Mouse (Mus musculus): Measurements from ENCODE around the gene Gm20388.

Gene Gm20388

DNA sequence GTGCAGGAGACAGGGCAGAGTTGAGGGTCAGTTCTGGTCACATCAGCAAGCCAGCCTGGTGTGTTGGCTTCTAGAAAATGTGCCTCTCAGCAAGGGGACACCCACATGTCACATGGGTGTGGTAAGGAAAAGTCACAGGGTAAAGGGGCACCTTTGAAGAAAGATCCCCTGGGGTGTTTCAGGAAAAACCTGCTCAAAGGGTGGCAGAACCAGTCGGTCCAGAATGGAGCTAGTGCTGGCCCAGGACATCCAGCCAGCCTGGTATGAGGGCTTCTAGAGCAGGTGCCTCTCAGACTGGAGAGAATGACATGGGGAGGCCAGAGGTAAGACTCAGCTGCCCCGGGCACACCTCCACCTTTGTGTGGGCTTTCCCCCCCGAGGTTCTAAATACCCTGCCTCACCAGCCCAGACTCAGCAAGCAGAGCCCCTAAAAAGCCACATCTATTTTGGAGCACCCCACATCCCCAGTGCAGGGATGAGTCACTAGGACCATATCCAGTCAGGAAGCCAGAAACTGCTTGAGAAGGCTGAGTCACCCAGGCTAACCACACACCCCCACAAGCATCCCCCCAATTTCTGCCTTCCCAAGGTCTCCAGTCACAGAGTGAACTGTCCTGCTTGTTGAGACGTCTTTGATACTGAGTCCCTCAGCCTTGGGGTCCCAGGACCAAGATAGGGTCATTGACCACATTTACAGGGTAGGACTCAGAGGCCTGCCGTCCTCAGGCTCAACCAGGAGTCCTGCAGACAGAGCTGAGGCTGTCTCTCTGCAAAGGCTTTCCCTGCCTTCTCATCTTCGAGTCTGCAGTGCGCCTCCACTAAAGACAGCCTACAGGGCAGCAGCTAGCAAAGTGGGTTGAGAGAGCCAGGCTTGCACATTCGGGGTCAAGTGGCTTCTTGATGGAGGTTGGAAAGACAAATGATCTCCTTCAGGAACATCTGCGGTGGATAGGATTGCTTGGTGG, 2445.3 kb downstream of the Gm20388 start:
- no peak for DNase-seq (ENCODE audit: low spot score)

DNA sequence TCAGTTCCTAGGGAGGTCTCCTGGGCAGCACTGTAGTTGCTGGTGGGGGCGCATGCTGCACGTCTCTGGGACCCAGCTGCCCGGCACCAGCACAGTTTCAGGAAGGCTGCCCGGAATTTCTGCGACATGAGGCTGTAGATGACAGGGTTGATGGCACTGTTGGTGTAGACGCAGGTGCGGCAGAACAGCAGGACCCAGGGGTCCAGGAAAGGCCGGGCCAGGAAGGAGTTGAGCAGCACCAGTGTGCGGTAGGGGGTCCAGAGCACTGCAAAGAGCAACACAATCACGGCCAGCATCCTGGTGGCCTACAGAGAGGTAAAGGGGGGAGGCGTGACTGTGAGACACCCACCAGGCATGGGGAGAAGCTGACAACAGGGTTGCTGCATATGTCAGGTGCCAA, 2446.6 kb downstream of the Gm20388 start:
- DNase-seq (ENCODE audit: low spot score) = no peak

DNA sequence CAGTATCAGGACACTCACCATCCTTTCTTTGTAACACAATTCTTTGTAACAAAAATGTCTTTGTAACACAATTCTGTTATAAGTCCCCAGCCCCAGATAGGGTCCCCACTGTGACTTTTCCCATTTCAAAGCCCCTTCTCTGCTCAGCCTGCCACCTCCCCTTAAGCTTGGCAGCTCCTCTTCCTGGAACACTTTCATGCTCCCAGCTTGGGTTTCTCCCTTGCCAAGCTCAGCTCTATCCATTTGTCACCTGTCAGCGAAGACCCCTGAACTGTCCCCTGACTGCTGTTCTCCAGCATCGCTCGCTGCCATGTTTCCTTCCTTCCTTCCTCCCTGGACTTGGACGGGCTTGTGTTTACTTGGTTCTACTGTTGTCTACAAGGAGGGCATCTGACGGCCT, 2447.0 kb downstream of the Gm20388 start:
- DNase-seq (ENCODE audit: low spot score) = no peak

DNA sequence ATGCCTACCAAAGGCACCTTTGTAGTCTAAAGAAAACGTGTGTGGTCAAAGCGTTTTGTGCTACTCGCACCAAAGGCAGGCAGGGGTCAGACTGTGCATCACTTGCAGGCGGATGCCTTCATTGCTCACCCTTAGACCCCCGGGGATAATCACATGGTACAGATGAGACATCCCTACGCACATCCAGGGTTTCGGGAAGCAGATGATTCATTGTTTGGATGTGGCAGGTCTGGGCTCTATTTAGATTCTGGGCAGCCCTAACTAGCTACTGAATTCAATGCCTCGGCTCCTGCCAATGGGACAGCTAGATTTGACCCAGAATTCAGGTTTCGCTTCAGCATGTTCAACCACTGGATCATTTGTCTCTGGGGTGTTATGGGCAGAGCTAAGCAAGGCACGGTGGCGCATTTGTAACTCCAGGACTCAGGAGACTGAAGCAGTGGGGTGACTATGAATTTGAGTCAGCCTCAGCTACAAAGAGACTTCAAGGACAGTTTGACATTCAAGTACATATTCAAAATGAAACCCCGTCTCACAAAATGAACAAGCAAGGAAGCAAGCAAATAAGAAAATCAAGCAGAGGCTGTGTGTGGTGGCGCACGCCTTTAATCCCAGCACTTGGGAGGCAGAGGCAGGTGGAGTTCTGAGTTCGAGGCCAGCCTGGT, 2448.6 kb downstream of the Gm20388 start:
- DNase-seq (ENCODE audit: low spot score) = no peak

DNA sequence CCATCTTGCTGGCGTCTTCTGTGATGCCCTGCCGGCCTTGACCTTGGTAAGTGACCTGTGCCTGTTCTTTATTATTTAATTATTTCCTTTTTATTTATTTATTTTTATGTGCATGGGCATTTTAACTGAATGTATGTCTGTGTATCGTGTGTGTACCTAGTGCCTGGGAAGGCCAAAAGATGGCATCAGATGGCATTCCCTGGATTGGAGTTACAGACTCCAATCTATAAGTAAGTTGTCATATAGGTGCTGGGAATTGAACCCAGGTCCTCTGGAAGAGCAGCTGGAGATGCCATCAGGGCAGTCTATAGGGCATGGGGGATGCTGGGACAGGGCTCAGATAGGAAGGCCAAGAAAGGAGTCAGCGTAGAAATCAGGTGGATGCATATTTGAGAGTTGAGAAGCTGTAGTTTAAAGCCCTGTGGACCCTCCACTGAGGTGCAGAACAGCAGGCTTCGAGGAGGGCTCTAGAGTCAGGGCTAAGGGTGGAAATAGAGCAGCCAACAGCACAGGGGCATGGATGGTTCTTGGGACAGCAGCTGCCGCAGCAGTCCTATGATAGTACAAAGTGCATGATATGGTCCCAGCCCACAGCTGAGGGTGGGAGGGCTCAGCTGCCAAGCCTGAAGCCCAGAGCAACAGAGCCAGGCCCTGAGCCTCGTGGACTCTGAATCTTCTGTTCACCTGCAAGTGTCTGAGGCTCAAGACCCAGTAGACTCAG, 2450.2 kb downstream of the Gm20388 start, which contains the start of gene Trhr2:
Gene Trhr2, minus strand, starts transcription at position 51 of the 721 bp plus-strand sequence.
- DNase-seq (ENCODE audit: low spot score) = no peak

DNA sequence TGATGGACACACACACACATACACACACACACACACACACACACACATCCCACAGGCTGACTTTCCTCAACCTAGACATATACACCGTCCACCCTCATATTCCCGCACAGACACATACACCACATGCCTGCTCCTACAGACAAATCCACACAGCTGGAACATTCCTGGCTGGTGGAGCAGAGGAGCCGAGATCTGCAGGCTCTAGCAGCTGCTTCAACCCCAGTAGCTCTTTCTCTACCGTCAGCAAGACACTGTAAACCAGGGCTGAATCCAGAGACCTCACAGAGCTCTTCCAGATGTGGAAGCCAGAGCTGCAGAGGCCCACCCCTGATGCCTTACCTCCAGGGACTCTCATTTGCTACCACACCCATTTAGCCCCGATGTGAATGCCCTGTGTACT, 2451.6 kb downstream of the Gm20388 start:
- DNase-seq (ENCODE audit: low spot score) = no peak

DNA sequence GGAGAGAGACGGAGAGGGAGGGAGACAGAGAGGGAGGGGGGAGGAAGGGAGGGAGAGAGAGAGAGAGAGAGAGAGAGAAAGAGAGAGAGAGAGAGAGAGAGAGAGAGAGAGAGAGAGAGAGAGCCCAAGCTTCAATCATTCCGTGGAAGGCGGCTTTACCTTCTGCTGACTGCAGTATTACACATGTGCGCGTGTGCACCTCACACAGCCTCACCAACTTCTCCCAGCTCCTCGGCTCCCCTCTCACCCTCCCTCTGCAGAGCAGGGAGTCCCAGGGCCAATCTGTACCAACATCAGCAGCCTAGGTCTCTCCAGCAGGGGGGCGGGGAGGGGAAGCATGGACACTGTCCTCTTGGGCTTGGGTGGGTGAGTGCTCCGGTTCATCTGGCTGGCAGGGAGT, 2452.3 kb downstream of the Gm20388 start:
- DNase-seq (ENCODE audit: low spot score) = no peak

DNA sequence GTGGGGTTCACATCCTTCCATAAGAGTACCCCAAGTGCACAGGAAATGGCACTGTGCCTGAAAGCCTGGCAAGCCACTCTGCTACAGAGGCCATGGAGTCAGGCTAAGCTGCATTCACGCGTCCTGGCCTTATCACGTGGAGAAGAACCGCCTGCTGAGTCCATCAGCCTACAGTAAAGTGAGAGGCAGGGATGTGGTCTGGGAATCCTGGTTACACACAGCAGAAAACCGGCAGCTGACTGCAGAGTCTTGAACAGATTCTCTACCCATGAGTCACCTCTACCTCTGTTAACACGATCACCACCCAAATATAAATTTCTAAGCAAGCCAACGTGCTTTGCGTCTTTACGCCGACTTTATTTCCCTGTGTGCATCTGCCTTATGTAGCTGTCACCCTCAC, 2457.9 kb downstream of the Gm20388 start:
- DNase-seq (ENCODE audit: low spot score) = no peak

DNA sequence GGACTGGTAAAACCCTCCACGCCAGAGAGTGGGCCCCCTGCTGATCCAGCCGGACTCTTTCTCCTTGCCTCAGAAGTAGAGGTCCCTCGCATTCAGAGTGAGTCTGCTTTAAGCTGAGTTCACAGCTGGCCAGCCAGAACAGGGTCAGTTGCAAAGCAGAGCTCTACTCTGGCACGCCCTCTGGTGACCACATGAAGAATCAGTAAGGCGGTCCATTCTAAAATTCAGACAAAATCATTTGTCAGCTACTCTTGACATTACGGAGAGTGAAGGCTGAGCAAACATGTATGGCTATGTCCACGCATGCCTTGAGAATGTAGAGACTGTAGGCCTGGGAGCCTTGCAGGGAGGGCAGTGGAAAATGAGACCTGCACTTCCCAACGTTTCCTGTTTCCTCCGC, 2459.0 kb downstream of the Gm20388 start:
- DNase-seq (ENCODE audit: low spot score) = peak; percentile 20

DNA sequence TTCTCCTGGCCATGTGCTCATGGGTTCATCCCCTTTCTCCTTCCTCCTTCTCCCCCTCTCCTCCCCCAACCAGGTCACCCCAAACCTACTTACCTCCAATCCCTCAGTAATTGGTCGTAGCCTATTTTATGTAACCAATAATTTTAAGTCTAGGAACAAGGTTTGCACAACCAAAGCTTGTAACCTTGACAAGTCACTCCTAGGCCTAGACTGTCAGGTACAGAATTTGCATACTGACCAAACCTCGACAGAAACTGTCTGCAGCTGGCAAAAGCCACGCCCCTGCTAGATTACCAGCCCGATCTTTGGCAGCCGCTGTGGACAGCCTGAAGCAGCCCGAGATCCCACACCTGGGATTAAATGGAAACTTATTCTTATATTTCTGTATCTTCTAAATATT, 2461.1 kb downstream of the Gm20388 start:
- no peak for DNase-seq (ENCODE audit: low spot score)

DNA sequence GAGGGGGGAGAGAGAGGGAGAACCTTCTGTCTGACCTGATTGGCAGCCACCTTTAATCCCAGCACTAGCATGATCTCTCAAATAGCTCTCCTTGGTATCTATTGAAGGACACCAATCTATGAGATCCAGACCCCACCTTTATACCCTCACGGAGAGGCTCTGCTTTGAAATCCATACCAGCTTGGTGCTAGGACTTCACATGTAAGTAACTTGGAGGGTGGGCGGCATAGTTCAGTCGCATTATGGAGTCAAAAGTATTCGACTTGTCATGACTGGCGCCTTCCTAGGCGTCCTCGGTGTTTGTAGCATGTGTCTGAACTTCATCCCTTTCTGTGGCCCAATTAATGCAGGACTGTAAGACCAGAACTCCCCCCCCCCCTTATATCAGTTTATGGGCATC, 2464.7 kb downstream of the Gm20388 start:
- DNase-seq (ENCODE audit: low spot score) = no peak

DNA sequence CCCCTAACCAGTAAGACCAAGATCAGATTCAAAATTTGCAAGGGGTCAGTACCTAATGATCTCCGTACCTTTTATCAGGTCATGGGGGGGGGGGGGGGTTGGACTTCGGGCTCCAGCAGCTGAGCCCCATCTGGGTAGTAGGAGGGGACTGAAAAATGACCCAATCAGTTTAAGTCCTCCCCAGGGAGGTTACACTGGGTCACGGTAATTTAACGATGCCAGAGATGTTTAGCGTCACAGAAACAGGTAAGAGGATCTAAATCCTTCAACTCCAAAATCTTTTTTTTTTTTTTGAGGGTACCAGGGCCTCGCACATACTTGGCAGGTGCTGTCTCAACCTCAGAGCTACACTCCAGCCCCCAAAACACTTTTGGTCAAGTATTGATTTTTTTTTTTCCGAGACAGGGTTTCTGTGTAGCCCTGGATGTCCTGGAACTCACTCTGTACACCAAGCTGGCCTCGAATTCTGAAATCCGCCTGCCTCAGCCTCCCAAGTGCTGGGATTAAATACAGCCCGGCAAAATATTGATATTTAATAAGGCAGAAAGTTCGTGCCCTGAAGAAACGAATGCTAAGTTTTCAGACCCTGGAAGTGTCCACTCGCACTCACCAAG, 2465.2 kb downstream of the Gm20388 start:
- no peak for DNase-seq (ENCODE audit: low spot score)

DNA sequence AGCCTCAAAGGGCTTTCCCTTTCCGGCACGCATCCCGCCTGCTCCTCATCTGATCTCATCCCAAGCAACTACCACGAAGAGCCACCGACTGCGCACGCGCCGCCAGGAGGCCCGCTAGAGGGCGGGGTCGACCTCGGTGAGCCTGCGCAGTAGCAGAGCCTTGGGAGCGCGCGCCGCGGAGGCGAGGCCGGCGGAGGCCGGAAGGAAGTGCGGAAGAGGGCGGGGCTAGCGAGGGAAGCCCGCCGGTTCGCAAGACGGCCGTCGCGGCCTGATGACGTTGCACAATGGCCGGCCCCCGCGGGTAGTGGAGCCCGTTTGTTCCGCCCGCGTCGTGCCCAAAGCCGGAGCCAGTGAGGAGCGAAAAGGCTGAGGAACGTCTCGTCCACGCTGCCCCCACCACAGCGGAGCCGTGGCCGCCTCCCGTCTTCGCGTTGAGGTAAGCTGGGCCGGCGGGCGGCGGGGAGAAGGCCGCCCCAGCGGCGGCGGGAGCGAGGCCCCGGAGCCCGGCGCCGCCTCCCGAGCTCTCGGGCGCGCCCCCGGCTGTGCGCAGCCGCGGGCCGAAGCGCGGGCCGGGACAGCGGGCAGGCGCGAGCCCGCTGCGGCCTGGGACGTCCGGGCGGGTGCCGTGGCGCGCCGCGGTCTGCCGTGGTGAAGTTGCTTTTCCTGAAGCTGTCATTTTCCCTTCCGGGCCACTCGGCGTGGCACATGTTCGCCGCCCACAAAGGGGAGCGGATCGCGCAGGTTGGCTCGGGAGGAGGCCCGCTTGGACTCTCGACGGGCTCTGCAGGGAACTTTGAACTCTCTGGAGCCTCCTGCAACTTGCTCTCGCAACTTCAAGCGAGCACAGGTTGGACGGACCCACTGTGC, 2466.0 kb downstream of the Gm20388 start, which contains the start of gene Zc3h18:
Gene Zc3h18, plus strand, starts transcription at position 245 of the 867 bp plus-strand sequence.
- DNase-seq (ENCODE audit: low spot score) = peak; percentile 99

DNA sequence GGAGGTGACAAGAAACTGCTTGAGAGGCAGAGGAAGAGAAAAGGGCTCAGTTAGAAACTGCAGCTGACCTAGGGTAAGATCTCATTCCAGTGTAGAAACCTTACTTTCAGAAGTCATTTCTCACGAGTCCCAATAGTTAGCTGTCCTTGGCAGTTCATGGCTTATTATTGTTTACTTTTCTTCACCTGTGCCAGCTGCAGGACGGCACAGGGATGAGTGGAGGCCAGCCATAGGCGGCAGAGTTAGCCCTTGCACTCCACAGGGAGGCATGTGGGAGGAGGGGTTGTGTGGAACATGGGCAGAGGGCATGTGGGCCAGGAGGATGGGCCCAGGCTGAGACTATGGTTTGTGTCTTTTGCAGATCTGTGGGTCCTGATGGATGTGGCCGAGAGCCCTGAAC, 2472.4 kb downstream of the Gm20388 start:
- DNase-seq (ENCODE audit: low spot score) = no peak

DNA sequence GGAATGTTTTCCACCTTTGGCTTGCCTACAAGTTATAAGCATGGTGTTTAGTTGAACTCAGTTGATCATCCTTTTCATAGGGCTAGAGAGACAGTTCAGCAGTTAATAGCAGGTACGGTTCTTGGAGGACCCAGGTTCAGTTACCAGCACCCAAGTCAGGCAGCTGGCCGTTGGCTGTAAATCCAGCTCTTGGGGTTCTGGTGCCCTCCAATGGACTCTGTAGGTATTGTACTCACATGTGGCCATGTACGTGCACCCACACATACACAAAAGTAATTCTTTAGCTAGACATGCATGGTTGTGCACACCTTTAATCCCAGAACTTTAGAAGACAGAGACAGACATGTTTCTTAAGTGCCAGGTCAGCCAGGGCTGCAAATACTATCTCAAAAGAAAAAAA, 2478.7 kb downstream of the Gm20388 start:
- no peak for DNase-seq (ENCODE audit: low spot score)

DNA sequence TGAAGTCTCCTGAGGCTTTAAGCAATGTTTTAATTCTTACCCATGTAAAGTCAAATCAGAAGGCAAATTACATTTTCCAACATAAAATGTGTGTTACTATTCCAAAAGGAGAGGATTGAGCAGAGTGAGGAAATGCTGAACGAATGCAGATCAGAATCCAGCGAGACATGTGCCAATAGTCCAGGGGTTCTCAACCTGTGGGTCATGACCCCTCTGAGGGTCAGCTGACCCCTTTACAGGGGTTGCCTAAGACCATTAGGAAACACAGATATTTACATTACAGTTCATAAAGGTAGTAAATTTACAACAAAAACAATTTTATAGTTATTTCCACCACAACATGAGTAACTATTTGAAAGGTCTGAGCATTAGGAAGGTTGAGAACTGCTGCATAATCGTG, 2480.1 kb downstream of the Gm20388 start:
- no peak for DNase-seq (ENCODE audit: low spot score)

DNA sequence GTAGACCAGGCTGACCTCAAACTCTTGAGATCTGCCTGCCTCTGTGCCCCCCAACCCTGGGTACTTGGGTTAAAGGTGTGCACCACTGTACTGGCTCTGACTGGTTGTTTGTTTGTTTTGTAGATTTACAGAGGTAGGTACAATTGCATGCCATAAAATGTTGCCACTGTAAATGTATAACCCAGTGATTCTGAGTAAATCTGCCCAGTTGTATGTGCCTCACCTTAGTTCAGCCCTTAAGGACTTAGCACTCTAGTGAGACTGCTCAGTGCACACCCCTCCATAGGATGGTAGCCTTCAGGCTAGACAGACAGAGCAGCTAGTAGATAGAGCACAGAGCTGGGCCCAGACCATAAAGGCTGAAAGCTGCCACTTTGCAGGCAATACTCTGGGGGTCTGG, 2483.1 kb downstream of the Gm20388 start:
- no peak for DNase-seq (ENCODE audit: low spot score)

DNA sequence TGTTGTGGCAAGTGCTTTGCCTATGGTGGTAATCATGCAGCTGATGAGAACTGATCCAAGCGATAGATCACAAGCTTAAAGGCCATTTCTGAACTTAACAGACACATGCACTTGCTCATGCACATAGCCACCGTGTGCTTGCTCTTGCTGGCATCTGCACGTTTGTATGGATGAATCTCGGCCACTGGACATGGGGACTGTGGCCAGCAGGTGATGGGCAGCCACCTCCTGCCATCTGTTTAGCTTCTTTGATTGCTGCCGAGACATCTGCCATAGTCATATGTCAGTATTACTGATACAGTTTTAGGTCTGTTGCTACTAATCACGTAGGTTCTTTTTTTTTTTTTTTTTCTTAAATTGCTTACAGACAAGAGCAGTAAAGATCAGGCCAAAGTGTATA, 2484.7 kb downstream of the Gm20388 start:
- no peak for DNase-seq (ENCODE audit: low spot score)

DNA sequence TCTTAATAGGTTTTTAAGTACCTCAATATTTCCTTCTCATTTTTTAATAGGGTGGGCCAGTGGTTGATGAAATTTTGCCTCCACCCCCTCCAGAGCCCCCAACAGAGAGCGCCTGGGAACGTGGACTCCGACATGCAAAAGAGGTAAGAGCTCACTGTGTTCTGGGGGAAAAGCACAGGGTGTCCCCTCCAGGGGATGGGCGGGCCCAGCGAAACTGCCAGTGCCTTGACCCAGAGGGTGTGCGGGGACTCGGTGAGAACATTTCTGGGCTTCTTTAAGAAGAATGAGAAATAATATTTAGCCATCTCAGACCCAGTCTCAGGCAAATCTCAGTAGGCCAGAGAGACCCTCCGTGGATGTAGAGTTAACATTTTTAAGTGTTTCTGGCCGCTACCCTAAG, 2487.5 kb downstream of the Gm20388 start:
- no peak for DNase-seq (ENCODE audit: low spot score)

DNA sequence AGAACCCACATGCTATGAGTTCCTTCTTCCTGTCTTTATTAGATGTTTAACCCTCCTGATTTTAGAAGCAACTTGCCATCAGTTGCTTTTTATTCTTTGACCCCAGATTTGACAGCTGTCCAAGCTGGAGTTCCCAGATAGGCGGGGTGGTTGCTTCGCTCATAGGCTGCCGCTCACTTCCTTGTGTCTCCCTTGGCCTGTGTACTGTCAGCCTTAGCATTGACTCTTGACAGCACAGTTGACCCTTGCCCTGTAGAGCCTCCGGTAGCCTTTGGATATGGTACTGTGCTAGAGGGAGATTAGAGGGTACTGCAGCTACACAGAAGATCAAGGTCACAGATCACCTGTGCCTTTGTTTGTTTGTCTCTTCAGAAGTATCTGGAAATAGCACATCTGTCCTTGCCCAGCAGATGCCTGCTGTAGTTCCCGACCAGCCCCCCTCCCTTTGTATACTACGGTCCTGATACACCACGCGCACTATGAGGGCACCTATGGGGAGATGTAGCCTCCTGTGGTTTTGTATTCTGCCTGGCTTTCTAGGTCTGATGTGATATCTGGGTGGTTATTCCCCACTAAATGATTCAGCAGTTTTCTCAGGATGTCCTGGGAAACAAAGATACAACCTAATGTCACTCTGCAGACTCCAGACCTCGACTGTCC, 2494.6 kb downstream of the Gm20388 start:
- no peak for DNase-seq (ENCODE audit: low spot score)

DNA sequence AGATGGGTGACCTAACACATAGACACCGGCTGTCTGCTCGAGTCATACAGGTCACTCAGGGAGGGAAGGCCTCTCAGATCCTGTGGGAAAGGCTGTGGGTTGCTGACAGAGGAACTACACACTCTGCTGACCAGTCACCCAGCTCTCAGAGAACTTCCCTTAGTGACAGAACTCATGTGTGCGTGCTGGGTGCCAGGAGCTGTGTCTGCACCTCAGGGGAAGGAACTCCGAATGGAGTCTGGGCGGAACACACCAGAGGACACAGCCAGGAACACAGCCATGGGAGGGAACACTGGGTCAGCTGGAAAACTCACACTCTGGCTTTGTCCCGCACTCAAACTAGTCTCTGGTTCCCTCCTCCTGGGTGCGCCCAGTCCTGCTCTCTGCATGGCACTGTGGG, 2497.0 kb downstream of the Gm20388 start:
- DNase-seq (ENCODE audit: low spot score) = no peak

Data from T-cell, adult 2 months (primary cell).